Mouse (Mus musculus) thymus, adult 2 months (tissue): ENCODE results near the gene Adgrf5. TPM values are rescaled to one million over a fixed set of nuclear protein-coding genes. Genes with fewer than 3 reads are reported as not detected.

Experiments used
- DNase-seq: peaks from one replicate; pipeline ENCODE4 v3.0.0; 2021
- H3K27ac ChIP-seq: fragments of 200-500 bp; 2 replicates; pipeline ENCODE4 v1.5.1; 2012; ENCODE audit warnings: low read length, control low read depth; ENCODE audit not compliant: control insufficient read depth, insufficient read depth
- H3K27me3 ChIP-seq: fragments of 200-500 bp; 2 replicates; pipeline ENCODE4 v1.6.1; 2012; ENCODE audit warnings: mild to moderate bottlenecking, low read length, moderate library complexity, mixed read lengths; ENCODE audit not compliant: control insufficient read depth, insufficient read depth
- H3K36me3 ChIP-seq: fragments of 200-500 bp; 2 replicates; pipeline ENCODE4 v1.6.1; 2012; ENCODE audit warnings: mild to moderate bottlenecking, low read length, moderate library complexity; ENCODE audit not compliant: control insufficient read depth, insufficient read depth
- H3K4me1 ChIP-seq: fragments of 200-500 bp; replicated peaks from 2 replicates; pipeline ENCODE4 v1.6.1; 2012; ENCODE audit warnings: low read length; ENCODE audit not compliant: control insufficient read depth, insufficient read depth
- H3K4me3 ChIP-seq: fragments of 200-500 bp; 2 replicates; pipeline ENCODE4 v1.5.1; 2012; ENCODE audit warnings: mild to moderate bottlenecking, low read length, control low read depth, moderate library complexity; ENCODE audit not compliant: control insufficient read depth, insufficient read depth
- CTCF ChIP-seq: fragments of 200-500 bp; IDR thresholded peaks from 2 replicates; pipeline ENCODE4 v1.5.1; 2012; ENCODE audit warnings: mild to moderate bottlenecking, control low read depth, low read length, moderate library complexity, borderline replicate concordance; ENCODE audit not compliant: control insufficient read depth, poor library complexity, insufficient read depth; ENCODE audit errors: extremely low read depth
- POLR2A ChIP-seq: fragments of 200-500 bp; IDR thresholded peaks from 2 replicates; pipeline ENCODE4 v1.6.1; 2012; ENCODE audit warnings: mild to moderate bottlenecking, low read length, control low read depth, moderate library complexity; ENCODE audit not compliant: control insufficient read depth, poor library complexity, insufficient read depth; ENCODE audit errors: extremely low read depth
- WGBS: fragments of 180-500 bp; shearing (Covaris S2); methylation state at CpG from one replicate; pipeline ENCODE4 v1.1.7; 2018; 5-methylcytosine and 5-hydroxymethylcytosine counted together
- polyA plus RNA-seq: library from polyadenylated mRNA; depleted of rRNA; stranded (reverse); fragments of >200 nt; gene quantifications from 2 replicates; pipeline ENCODE4 v1.2.3, GENCODE M21; 2012; rRNA removed

Gene Adgrf5
- polyA plus RNA-seq, 1 experiment = 5.7 TPM

DNA sequence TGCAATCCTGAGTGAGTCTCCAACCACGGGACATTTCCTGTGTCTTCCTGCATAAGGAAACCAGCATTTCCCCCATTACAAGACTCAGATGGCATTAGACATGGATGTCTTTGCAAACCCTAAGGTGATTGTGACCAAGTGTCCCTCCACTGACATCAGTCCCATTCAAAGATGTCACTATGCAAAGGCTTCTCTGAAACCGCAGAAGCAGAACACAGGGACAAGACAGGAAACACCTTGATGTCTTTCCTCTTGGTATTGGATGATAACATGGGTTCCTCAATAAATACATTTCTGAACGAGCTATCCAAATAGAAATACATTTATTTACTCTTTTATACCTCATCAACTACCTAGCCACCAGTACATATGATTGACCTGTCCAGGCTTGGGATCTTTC, 141.0 kb downstream of the Adgrf5 start:
- Histone ChIP-seq H3K4me3 (no peak overlapping the region), H3K27ac (no peak overlapping the region), H3K36me3 (no peaks in the 10 kb centered on the region), H3K4me1 (no peaks in the 10 kb centered on the region), H3K27me3 (no peaks in the 10 kb centered on the region)
- TF ChIP-seq POLR2A (no peak), CTCF (no peak)
- 18% methylated on average over 3 of the region's 3 CpGs for WGBS
- no peak for DNase-seq

DNA sequence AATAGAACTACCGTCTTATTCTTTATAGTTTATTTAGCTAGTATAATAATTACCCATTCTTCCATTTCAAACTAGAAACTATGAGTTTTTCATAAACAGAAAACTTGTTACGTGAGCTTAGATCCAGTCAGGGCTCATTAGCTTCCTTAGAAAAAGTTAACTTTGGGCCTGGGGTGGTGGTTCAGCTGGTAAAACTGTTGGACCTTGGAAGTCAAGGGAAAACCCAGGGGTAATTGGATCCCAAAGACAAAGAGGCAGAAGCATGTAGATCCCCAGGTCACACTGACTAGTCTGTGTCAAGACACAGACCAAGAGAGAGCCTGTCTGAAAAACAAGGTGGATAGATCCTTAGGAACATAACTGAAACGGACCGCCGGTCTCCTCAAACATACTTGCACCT, 141.4 kb downstream of the Adgrf5 start:
- DNase-seq = no peak

DNA sequence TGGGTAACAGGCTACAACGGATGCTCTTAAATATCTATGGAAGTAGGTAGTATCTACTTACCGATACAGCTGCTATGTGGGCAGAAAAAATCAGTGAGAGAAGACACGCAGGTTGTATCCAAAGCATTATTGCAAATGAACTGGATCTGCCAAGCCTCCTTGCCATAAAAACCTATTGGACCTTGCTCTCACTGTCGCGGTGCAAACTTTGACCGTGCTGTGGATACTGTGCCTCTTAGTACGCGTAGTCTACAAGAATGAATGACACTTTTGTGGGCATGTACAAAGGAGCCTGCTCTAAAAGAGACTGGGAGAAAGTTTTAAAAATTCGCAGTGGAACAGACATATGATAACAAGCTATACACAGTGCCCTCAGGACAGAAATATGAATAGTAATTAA, 142.3 kb downstream of the Adgrf5 start, which contains the start of gene Mep1a:
Gene Mep1a (minus strand): TSS at position 221 of the 400 bp plus-strand sequence.
- TF ChIP-seq POLR2A (no peak), CTCF (no peak)
- Histone ChIP-seq H3K27ac (no peak within 1 kb of the TSS), H3K4me3 (no peak within 1 kb of the TSS), H3K36me3 (no peaks in the 10 kb centered on the region), H3K27me3 (no peaks in the 10 kb centered on the region), H3K4me1 (no peaks in the 10 kb centered on the region)
- DNase-seq = no peak
- WGBS = 95% methylated on average over 9 of the region's 9 CpGs

More for the DNA sequence above, 141.4 kb downstream of the Adgrf5 start:
- 91% methylated on average over 5 of the region's 5 CpGs for WGBS
- Histone ChIP-seq H3K27me3 (no peaks in the 10 kb centered on the region), H3K4me3 (no peak overlapping the region), H3K36me3 (no peaks in the 10 kb centered on the region), H3K27ac (no peak overlapping the region), H3K4me1 (no peaks in the 10 kb centered on the region)
- TF ChIP-seq CTCF (no peak), POLR2A (no peak)

- Histone ChIP-seq H3K36me3 (no peaks in the 10 kb centered on the region), H3K27ac (no peak overlapping the region), H3K4me1 (no peaks in the 10 kb centered on the region), H3K27me3 (no peaks in the 10 kb centered on the region), H3K4me3 (no peak overlapping the region)
- TF ChIP-seq CTCF (no peak), POLR2A (no peak)
- DNase-seq = no peak
- 89% methylated on average over 4 of the region's 4 CpGs for WGBS
Measured at GRCm38 (mm10) chr17:43503861-43504593, 143.8 kb downstream of the Adgrf5 start.

GRCm38 (mm10) chr17:43504594-43504934, 144.3 kb downstream of the Adgrf5 start:
- Histone ChIP-seq H3K36me3 (no peaks in the 10 kb centered on the region), H3K4me1 (no peaks in the 10 kb centered on the region), H3K4me3 (no peak overlapping the region), H3K27ac (no peak overlapping the region), H3K27me3 (no peaks in the 10 kb centered on the region)
- DNase-seq = no peak
- 88% methylated on average over 6 of the region's 6 CpGs for WGBS
- TF ChIP-seq POLR2A = no peak
- no peak for TF ChIP-seq CTCF

Other genes with a start within 250 kb of the Adgrf5 start
- gene Adgrf1, start 90.1 kb upstream of the Adgrf5 start, polyA plus RNA-seq = 0.04 and 0.08 TPM in 2 replicates
- gene Mep1a, start 142.4 kb downstream of the Adgrf5 start, polyA plus RNA-seq = 1.0 and 1.7 TPM in 2 replicates
- gene Ankrd66, start 183.2 kb downstream of the Adgrf5 start, polyA plus RNA-seq = not detected in 2 replicates
- gene Pla2g7, start 207.6 kb downstream of the Adgrf5 start, polyA plus RNA-seq = 6.7 and 9.0 TPM in 2 replicates